Mouse (Mus musculus) frontal cortex, postnatal 10 days (tissue): ENCODE results near the gene Cog1.

Experiments
- DNase-seq, 2 experiments: peaks; one replicate each; pipeline ENCODE4 v3.0.0; 2022; ENCODE audit warnings: low spot score in 2 of 2, mixed read lengths in 1 of 2

The Cog1 gene

GRCm38 (mm10) chr11:113699643-113700042 lies 50.7 kb downstream of the Cog1 start:
- DNase-seq = no peak

- peak; percentile 62 to 76 for DNase-seq
Measured at GRCm38 (mm10) chr11:113703758-113704157, 54.8 kb downstream of the Cog1 start.

GRCm38 (mm10) chr11:113705966-113706652 lies 57.1 kb downstream of the Cog1 start:
- no peak for DNase-seq

- DNase-seq = no peak
Measured at GRCm38 (mm10) chr11:113708629-113709213, 59.8 kb downstream of the Cog1 start.

- DNase-seq = no peak
Measured at GRCm38 (mm10) chr11:113709272-113709671, 60.3 kb downstream of the Cog1 start.

- DNase-seq = no peak
Measured at GRCm38 (mm10) chr11:113709731-113710256, 60.8 kb downstream of the Cog1 start, which contains the start of gene Cpsf4l. Gene Cpsf4l (minus strand): TSS chr11:113710017.

GRCm38 (mm10) chr11:113710257-113710777 lies 61.3 kb downstream of the Cog1 start:
- DNase-seq = no peak

GRCm38 (mm10) chr11:113711061-113711460 lies 62.1 kb downstream of the Cog1 start:
- DNase-seq = no peak

GRCm38 (mm10) chr11:113715078-113715674 lies 66.2 kb downstream of the Cog1 start:
- no peak for DNase-seq

- no peak for DNase-seq
Measured at GRCm38 (mm10) chr11:113716132-113716531, 67.2 kb downstream of the Cog1 start.
